Mouse (Mus musculus) ovary, adult 2 months (tissue): ENCODE measurements around the gene Stambpl1. TPM values are rescaled to one million over a fixed set of nuclear protein-coding genes. Genes with fewer than 3 reads are reported as not detected.

ENCODE experiments used
- polyA plus RNA-seq: library from polyadenylated mRNA; depleted of rRNA; stranded (reverse); fragments of >200 nt; gene quantifications from 2 replicates; pipeline ENCODE4 v1.2.3, GENCODE M21; 2012; rRNA removed

The Stambpl1 gene
- 4.0 and 4.1 TPM in 2 replicates for polyA plus RNA-seq

GRCm38 (mm10) chr19:34192008-34192963, at the start of gene Stambpl1:
Stambpl1 (plus strand) TSS chr19:34192229.

GRCm38 (mm10) chr19:34165891-34166290, 26.1 kb upstream of the Stambpl1 start, which contains the start of gene Ankrd22:
Ankrd22 (minus strand) TSS chr19:34166053.

GRCm38 (mm10) chr19:34254880-34255681, 63.1 kb downstream of the Stambpl1 start, which contains the start of gene Acta2:
Acta2 (minus strand) TSS chr19:34255590.

Other genes starting within 250 kb of the Stambpl1 start
- gene Lipf, start 231.0 kb upstream of the Stambpl1 start, polyA plus RNA-seq, result 0.25 and 0.68 TPM in 2 replicates
- gene Lipk, start 183.9 kb upstream of the Stambpl1 start, polyA plus RNA-seq, result not detected in 2 replicates
- not detected in 2 replicates for gene Lipn, start 124.9 kb upstream of the Stambpl1 start, polyA plus RNA-seq
- not detected in 2 replicates for gene Lipm, start 91.3 kb upstream of the Stambpl1 start, polyA plus RNA-seq
- not detected in 2 replicates for gene Ankrd22, start 26.2 kb upstream of the Stambpl1 start, polyA plus RNA-seq
- gene Acta2, start 63.4 kb downstream of the Stambpl1 start, polyA plus RNA-seq, result 1,792 and 2,156 TPM in 2 replicates
- gene Fas, start 98.4 kb downstream of the Stambpl1 start, polyA plus RNA-seq, result 0.59 and 0.60 TPM in 2 replicates